Mouse (Mus musculus) stomach, postnatal 0 days (tissue): ENCODE data around the gene Cfap58.

Source experiments
- CTCF ChIP-seq: IDR thresholded peaks from 2 replicates; pipeline ENCODE4 v1.5.1; 2016; ENCODE audit warnings: antibody characterized with exemption, low read depth, mild to moderate bottlenecking, moderate library complexity
- EP300 ChIP-seq: optimal IDR thresholded peaks from 2 replicates; pipeline ENCODE3; 2016; ENCODE audit warnings: antibody characterized with exemption

DNA sequence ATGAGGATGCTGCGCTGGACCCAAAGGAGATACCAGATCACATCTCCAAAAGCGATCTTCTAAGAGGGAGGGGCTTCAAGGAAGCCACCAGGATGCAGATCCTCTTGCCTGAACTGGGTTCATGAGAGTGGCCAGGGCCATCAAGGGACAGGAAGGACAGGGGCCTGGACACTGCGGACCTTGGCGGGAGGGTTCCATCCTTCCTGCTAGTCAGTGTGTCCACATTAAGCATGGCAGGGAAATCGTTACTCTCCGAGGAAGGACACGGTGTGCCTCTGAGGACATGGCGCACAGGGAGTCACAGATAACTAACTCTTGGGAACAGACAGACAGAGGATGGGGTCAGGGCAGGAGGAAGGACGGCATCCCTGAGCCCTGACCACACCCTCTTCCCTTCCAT is 29.9 kb upstream of the Cfap58 start:
- TF ChIP-seq CTCF = no peak
- TF ChIP-seq EP300 = no peak
